Mouse (Mus musculus) E14TG2a.4 (cell line): Measurements from ENCODE around the gene Cdnf.

ENCODE experiments used
- H3K27me3 ChIP-seq: 2 replicates; pipeline ENCODE4 v1.6.1; 2014; ENCODE audit warnings: low read length, control low read depth; ENCODE audit not compliant: insufficient read depth
- H3K36me3 ChIP-seq: 2 replicates; pipeline ENCODE4 v1.6.1; 2014; ENCODE audit warnings: low read length, control low read depth; ENCODE audit not compliant: insufficient read depth
- H3K4me1 ChIP-seq: replicated peaks from 2 replicates; pipeline ENCODE4 v1.6.1; 2014; ENCODE audit warnings: low read depth, low read length, control low read depth
- H3K4me3 ChIP-seq: replicated peaks from 2 replicates; pipeline ENCODE4 v1.5.1; 2014; ENCODE audit warnings: mild to moderate bottlenecking, low read length
- H3K9me3 ChIP-seq: 2 replicates; pipeline ENCODE4 v1.6.1; 2014; ENCODE audit warnings: low read length, control low read depth
- CTCF ChIP-seq: conservative IDR thresholded peaks from 2 replicates; pipeline ENCODE4 v1.5.1; 2014; ENCODE audit warnings: low read length
- NANOG ChIP-seq: IDR thresholded peaks from 2 replicates; pipeline ENCODE4 v1.6.1; 2014; ENCODE audit warnings: borderline replicate concordance, low read length, mixed read lengths
- POU5F1 ChIP-seq: IDR thresholded peaks from 2 replicates; pipeline ENCODE4 v1.6.1; 2014; ENCODE audit warnings: low read length, borderline replicate concordance

The Cdnf gene

GRCm38 (mm10) chr2:3570606-3571005 lies 57.8 kb downstream of the Cdnf start:
- H3K4me1 ChIP-seq, result no peaks in the 10 kb centered on the region
- no peaks in the 10 kb centered on the region; the same call in 1 of the 2 replicates for H3K27me3 ChIP-seq
- no peaks in the 10 kb centered on the region for H3K9me3 ChIP-seq
- TF ChIP-seq CTCF (no peak), POU5F1 (no peak), NANOG (no peak)
- no peaks in the 10 kb centered on the region for H3K36me3 ChIP-seq
- H3K4me3 ChIP-seq, result no peak overlapping the region

DNA sequence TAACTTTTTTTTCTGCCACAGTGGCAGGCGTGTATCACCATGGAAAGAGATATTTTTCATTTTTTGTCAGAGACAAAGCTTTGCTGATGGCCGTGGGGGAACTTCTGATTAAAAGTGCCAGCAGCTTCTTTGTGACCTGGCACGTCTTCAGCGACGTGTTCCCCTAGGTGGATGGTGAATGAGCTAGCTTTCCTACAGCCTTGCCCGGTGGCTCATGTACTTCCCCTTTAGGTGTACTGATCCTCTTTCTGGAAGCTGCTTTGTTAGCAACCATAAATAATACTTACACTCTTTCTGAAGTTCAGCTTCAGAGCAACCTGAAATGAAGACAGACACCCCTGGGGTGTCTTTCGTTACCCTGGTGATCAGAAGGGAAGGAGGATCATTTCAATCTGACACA lies 61.1 kb downstream of the Cdnf start:
- Histone ChIP-seq H3K9me3 (no peaks in the 10 kb centered on the region), H3K4me1 (no peaks in the 10 kb centered on the region), H3K4me3 (no peak overlapping the region), H3K27me3 (no peaks in the 10 kb centered on the region; the same call in 1 of the 2 replicates), H3K36me3 (no peaks in the 10 kb centered on the region)
- TF ChIP-seq CTCF (no peak), POU5F1 (no peak), NANOG (no peak)

DNA sequence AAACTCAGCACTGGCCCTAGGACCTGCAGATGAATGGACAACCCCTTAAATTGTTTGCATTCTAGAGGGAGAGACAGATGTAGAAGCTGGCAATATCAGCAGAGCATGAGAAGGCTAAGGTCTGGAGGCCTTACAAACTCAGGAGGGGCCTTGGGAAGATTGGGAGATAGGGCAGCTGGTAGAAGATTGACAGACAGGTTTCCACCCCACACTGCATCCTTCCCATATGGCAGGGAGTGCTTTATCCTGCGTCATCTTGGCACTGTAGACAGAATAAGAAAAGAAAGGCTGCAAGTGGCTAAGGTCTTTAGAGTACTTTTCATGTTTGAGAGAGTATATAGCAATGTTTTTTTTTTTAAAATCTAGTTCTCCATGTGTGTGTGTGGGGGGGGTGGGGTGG lies 62.3 kb downstream of the Cdnf start:
- H3K4me1 ChIP-seq, result no peaks in the 10 kb centered on the region
- no peaks in the 10 kb centered on the region for H3K9me3 ChIP-seq
- TF ChIP-seq POU5F1, result no peak
- no peak for TF ChIP-seq NANOG
- TF ChIP-seq CTCF, result no peak
- H3K36me3 ChIP-seq, result no peaks in the 10 kb centered on the region
- H3K27me3 ChIP-seq, result no peaks in the 10 kb centered on the region
- H3K4me3 ChIP-seq, result no peak overlapping the region
